Mouse (Mus musculus): ENCODE measurements around the gene Gm7073.

GRCm38 (mm10) chrX:60495308-60495707 is 43.7 kb downstream of the Gm7073 start:
- TF ChIP-seq CTCF (IDR thresholded peaks at IDR 0.05; ENCODE audit: low read depth) = peak; percentile 45
- no peak for TF ChIP-seq EP300 (optimal IDR thresholded peaks at IDR 0.05)
